Comparison of ENCODE assay signal across 19 mouse cellular contexts in the genomic region with DNA sequence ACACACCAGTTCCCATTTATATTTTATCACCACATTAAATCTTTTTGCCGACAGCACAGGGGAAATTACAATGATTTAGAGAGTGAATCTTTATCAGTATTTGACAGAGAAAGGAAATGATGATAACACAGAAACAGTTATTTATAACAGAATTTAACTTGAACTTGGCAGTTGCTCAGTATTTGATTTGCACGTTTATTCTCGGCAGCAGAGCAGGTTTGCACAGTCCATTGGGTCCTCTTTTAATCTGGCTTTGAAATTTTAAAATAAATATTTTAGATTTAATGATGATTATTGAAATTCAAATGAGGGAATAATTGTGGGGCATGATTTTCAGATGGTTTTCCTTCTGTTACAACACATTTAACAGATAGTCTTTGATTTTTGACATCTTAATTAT.
"Had no signal": no experiment of that assay in that cellular context is flagged by ENCODE, and none has a peak within 500 bp of the region (broad histone marks: within the 10 kb centered on the region; RNA-seq: fewer than 3 reads in every experiment).

No protein-coding gene starts in this region.

- H3K9me3 ChIP-seq: liver, embryonic 13.5 days; lung, embryonic 15.5 days; midbrain, embryonic 10.5 days; neural tube, embryonic 12.5 days; neural tube, embryonic 15.5 days; stomach, embryonic 15.5 days had no signal

- H3K9ac ChIP-seq: liver, embryonic 13.5 days; lung, embryonic 15.5 days; neural tube, embryonic 12.5 days; neural tube, embryonic 15.5 days; stomach, embryonic 15.5 days had no signal

- DNase-seq: kidney, adult 18-20 months; kidney, postnatal 14 days; liver, embryonic 13.5 days; lung, postnatal 10 days; lung, postnatal 36 days; midbrain, embryonic 14.5 days; right cerebral cortex, postnatal 25 days; spleen, adult 18-20 months; thymus, adult 18-20 months; thymus, postnatal 36 days had no signal

- H3K27ac ChIP-seq: hindbrain, postnatal 0 days; liver, embryonic 13.5 days; lung, embryonic 15.5 days; midbrain, embryonic 10.5 days; neural tube, embryonic 12.5 days; neural tube, embryonic 15.5 days; stomach, embryonic 15.5 days had no signal

- H3K27me3 ChIP-seq: liver, embryonic 13.5 days; lung, embryonic 15.5 days; megakaryocyte, embryonic 14.5 days; neural tube, embryonic 12.5 days; neural tube, embryonic 15.5 days; stomach, embryonic 15.5 days had no signal

- H3K4me3 ChIP-seq: liver, embryonic 13.5 days; lung, embryonic 15.5 days; megakaryocyte, embryonic 14.5 days; midbrain, embryonic 10.5 days; neural tube, embryonic 12.5 days; neural tube, embryonic 15.5 days; stomach, embryonic 15.5 days had no signal

- H3K36me3 ChIP-seq: liver, embryonic 13.5 days; lung, embryonic 15.5 days; midbrain, embryonic 10.5 days; neural tube, embryonic 12.5 days; neural tube, embryonic 15.5 days; stomach, embryonic 15.5 days had no signal

- H3K4me2 ChIP-seq: liver, embryonic 13.5 days; lung, embryonic 15.5 days; neural tube, embryonic 12.5 days; neural tube, embryonic 15.5 days; stomach, embryonic 15.5 days had no signal

- H3K4me1 ChIP-seq: liver, embryonic 13.5 days; lung, embryonic 15.5 days; megakaryocyte, embryonic 14.5 days; midbrain, embryonic 10.5 days; neural tube, embryonic 12.5 days; neural tube, embryonic 15.5 days; stomach, embryonic 15.5 days had no signal

- ATAC-seq: hindbrain, postnatal 0 days; inflammation-experienced regulatory T-cells, adult 6 months; intestine, embryonic 16.5 days had no signal
